Mouse (Mus musculus): ENCODE results near the gene Mrpl33. TPM values are rescaled to one million over a fixed set of nuclear protein-coding genes. Genes with fewer than 3 reads are reported as not detected.

Mrpl33 gene
- polyA plus RNA-seq, 1 experiment from 2014 or later, result 326 TPM

DNA sequence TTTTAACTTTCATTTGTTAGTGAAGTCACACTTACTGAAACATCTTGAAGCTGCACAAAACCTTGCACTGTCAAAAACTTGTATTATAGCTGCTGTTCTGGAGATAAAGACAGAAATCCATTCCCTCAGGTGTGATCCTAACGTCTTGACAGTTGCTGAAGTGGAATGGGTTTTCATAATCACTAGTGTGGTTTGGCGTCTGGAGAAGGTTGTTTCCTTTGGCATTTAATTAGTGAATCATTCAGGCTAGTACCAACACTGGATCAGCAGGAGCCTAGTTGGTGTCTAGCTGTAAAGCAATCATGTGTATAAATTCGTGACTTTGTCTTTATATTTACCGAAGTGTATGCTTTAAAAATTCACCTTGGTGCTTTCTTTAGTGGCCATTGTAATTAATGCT, 102.2 kb downstream of the Mrpl33 start:
- H3K9ac ChIP-seq (replicated peaks; ENCODE audit: low read depth, low read length), result no peak overlapping the region
- H3K36me3 ChIP-seq (ENCODE audit: control insufficient read depth, insufficient read depth, low read length), result peaks cover 6% of the 10 kb centered on the region; the same call in 1 of the 2 replicates
- no peak for ATAC-seq (ENCODE audit: insufficient number of reproducible peaks, insufficient read depth, low FRiP score, low read depth)
- no peaks in the 10 kb centered on the region for H3K27me3 ChIP-seq (ENCODE audit: control insufficient read depth, insufficient read depth, low read length)
- H3K4me1 ChIP-seq (ENCODE audit: control insufficient read depth, insufficient read depth, low read length), result 0 out of 2 replicates have a peak, but pooled peaks cover 8% of the 10 kb centered on the region
- peak overlapping the region; percentile 67 for H3K4me2 ChIP-seq (replicated peaks; ENCODE audit: low read depth, low read length)
- H3K9me3 ChIP-seq (ENCODE audit: control insufficient read depth, low read depth, low read length), result no peaks in the 10 kb centered on the region
- peak overlapping the region; percentile 59; the same call in 1 of the 2 replicates for H3K27ac ChIP-seq (ENCODE audit: low read length)
- H3K4me3 ChIP-seq (ENCODE audit: low read depth, low read length), result peak overlapping the region; percentile 68; the same call in 1 of the 2 replicates
- 53% methylated on average over 4 of the region's 4 CpGs for WGBS

- Histone ChIP-seq H3K27me3 (ENCODE audit: control insufficient read depth, insufficient read depth, low read length) (no peaks in the 10 kb centered on the region), H3K4me1 (ENCODE audit: control insufficient read depth, insufficient read depth, low read length) (0 out of 2 replicates have a peak, but pooled peaks cover 8% of the 10 kb centered on the region), H3K9ac (replicated peaks; ENCODE audit: low read depth, low read length) (no peak overlapping the region), H3K27ac (ENCODE audit: low read length) (peak overlapping the region; percentile 59; the same call in 1 of the 2 replicates), H3K36me3 (ENCODE audit: control insufficient read depth, insufficient read depth, low read length) (peaks cover 8% of the 10 kb centered on the region; the same call in 1 of the 2 replicates), H3K4me3 (ENCODE audit: low read depth, low read length) (no peak overlapping the region), H3K4me2 (replicated peaks; ENCODE audit: low read depth, low read length) (peak overlapping the region; percentile 67; the same call in 1 of the 2 replicates), H3K9me3 (ENCODE audit: control insufficient read depth, low read depth, low read length) (no peaks in the 10 kb centered on the region)
- ATAC-seq (ENCODE audit: insufficient number of reproducible peaks, insufficient read depth, low FRiP score, low read depth), result no peak
These were observed 102.7 kb downstream of the Mrpl33 start for GRCm38 (mm10) chr5:31699397-31699796.

GRCm38 (mm10) chr5:31704971-31705370, 108.2 kb downstream of the Mrpl33 start:
- Histone ChIP-seq H3K27me3 (ENCODE audit: control insufficient read depth, insufficient read depth, low read length) (no peaks in the 10 kb centered on the region), H3K9me3 (ENCODE audit: control insufficient read depth, low read depth, low read length) (no peaks in the 10 kb centered on the region), H3K36me3 (ENCODE audit: control insufficient read depth, insufficient read depth, low read length) (peaks cover 8% of the 10 kb centered on the region; the same call in 1 of the 2 replicates), H3K4me3 (ENCODE audit: low read depth, low read length) (no peak overlapping the region), H3K27ac (ENCODE audit: low read length) (no peak overlapping the region), H3K9ac (replicated peaks; ENCODE audit: low read depth, low read length) (no peak overlapping the region), H3K4me2 (replicated peaks; ENCODE audit: low read depth, low read length) (no peak overlapping the region), H3K4me1 (ENCODE audit: control insufficient read depth, insufficient read depth, low read length) (no peaks in the 10 kb centered on the region)
- WGBS, result 82% methylated on average over 5 of the region's 5 CpGs
- no peak for ATAC-seq (ENCODE audit: insufficient number of reproducible peaks, insufficient read depth, low FRiP score, low read depth)

GRCm38 (mm10) chr5:31706826-31707225, 110.1 kb downstream of the Mrpl33 start:
- WGBS, result 80% methylated on average over 4 of the region's 4 CpGs
- ATAC-seq (ENCODE audit: insufficient number of reproducible peaks, insufficient read depth, low FRiP score, low read depth), result no peak
- peaks cover 8% of the 10 kb centered on the region; the same call in 1 of the 2 replicates for H3K36me3 ChIP-seq (ENCODE audit: control insufficient read depth, insufficient read depth, low read length)
- no peak overlapping the region for H3K4me2 ChIP-seq (replicated peaks; ENCODE audit: low read depth, low read length)
- H3K9me3 ChIP-seq (ENCODE audit: control insufficient read depth, low read depth, low read length), result no peaks in the 10 kb centered on the region
- no peak overlapping the region for H3K4me3 ChIP-seq (ENCODE audit: low read depth, low read length)
- H3K9ac ChIP-seq (replicated peaks; ENCODE audit: low read depth, low read length), result no peak overlapping the region
- H3K27ac ChIP-seq (ENCODE audit: low read length), result no peak overlapping the region
- H3K27me3 ChIP-seq (ENCODE audit: control insufficient read depth, insufficient read depth, low read length), result no peaks in the 10 kb centered on the region
- no peaks in the 10 kb centered on the region for H3K4me1 ChIP-seq (ENCODE audit: control insufficient read depth, insufficient read depth, low read length)

GRCm38 (mm10) chr5:31709389-31709788, 112.7 kb downstream of the Mrpl33 start:
- Histone ChIP-seq H3K4me1 (ENCODE audit: control insufficient read depth, insufficient read depth, low read length) (no peaks in the 10 kb centered on the region), H3K9me3 (ENCODE audit: control insufficient read depth, low read depth, low read length) (no peaks in the 10 kb centered on the region), H3K27ac (ENCODE audit: low read length) (no peak overlapping the region), H3K9ac (replicated peaks; ENCODE audit: low read depth, low read length) (no peak overlapping the region), H3K4me3 (ENCODE audit: low read depth, low read length) (no peak overlapping the region), H3K4me2 (replicated peaks; ENCODE audit: low read depth, low read length) (no peak overlapping the region), H3K27me3 (ENCODE audit: control insufficient read depth, insufficient read depth, low read length) (no peaks in the 10 kb centered on the region), H3K36me3 (ENCODE audit: control insufficient read depth, insufficient read depth, low read length) (no peaks in the 10 kb centered on the region; the same call in 1 of the 2 replicates)
- no peak for ATAC-seq (ENCODE audit: insufficient number of reproducible peaks, insufficient read depth, low FRiP score, low read depth)
- WGBS, result 86% methylated on average over 1 of the region's 1 CpGs

GRCm38 (mm10) chr5:31713280-31713711, 116.6 kb downstream of the Mrpl33 start:
- peak; percentile 92 for ATAC-seq (ENCODE audit: insufficient number of reproducible peaks, insufficient read depth, low FRiP score, low read depth)
- H3K36me3 ChIP-seq (ENCODE audit: control insufficient read depth, insufficient read depth, low read length), result no peaks in the 10 kb centered on the region
- no peak overlapping the region for H3K4me2 ChIP-seq (replicated peaks; ENCODE audit: low read depth, low read length)
- peak overlapping the region; percentile 96 for H3K27ac ChIP-seq (ENCODE audit: low read length)
- 64% methylated on average over 2 of the region's 2 CpGs for WGBS
- H3K27me3 ChIP-seq (ENCODE audit: control insufficient read depth, insufficient read depth, low read length), result no peaks in the 10 kb centered on the region
- 0 out of 2 replicates have a peak, but pooled peaks cover 6% of the 10 kb centered on the region for H3K4me1 ChIP-seq (ENCODE audit: control insufficient read depth, insufficient read depth, low read length)
- H3K9me3 ChIP-seq (ENCODE audit: control insufficient read depth, low read depth, low read length), result no peaks in the 10 kb centered on the region
- H3K9ac ChIP-seq (replicated peaks; ENCODE audit: low read depth, low read length), result no peak overlapping the region
- no peak overlapping the region for H3K4me3 ChIP-seq (ENCODE audit: low read depth, low read length)

DNA sequence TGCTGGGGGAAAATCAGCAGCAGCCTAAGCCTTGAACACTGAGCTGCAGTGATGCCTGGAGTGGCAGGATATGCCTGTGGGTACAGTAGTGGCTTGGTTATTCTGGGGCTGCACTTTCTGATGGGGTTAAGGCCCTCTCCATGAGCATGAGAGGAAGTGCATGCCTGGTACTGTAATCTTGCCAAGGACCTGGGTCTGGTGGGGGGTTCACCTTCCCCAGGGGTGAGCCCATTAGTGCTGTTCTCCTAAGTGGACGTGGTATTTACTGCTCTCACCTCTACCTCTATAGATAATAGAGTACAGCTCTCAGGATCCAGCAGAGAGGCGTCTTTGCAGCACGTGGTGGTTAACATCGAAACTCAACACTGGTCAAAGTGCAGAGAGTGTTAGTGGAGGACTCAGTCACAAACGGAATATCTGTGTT, 117.1 kb downstream of the Mrpl33 start:
- Histone ChIP-seq H3K4me3 (ENCODE audit: low read depth, low read length) (no peak overlapping the region), H3K27me3 (ENCODE audit: control insufficient read depth, insufficient read depth, low read length) (no peaks in the 10 kb centered on the region), H3K27ac (ENCODE audit: low read length) (peak overlapping the region; percentile 96), H3K9me3 (ENCODE audit: control insufficient read depth, low read depth, low read length) (no peaks in the 10 kb centered on the region), H3K4me1 (ENCODE audit: control insufficient read depth, insufficient read depth, low read length) (0 out of 2 replicates have a peak, but pooled peaks cover 6% of the 10 kb centered on the region), H3K36me3 (ENCODE audit: control insufficient read depth, insufficient read depth, low read length) (no peaks in the 10 kb centered on the region), H3K9ac (replicated peaks; ENCODE audit: low read depth, low read length) (no peak overlapping the region), H3K4me2 (replicated peaks; ENCODE audit: low read depth, low read length) (no peak overlapping the region)
- WGBS, result 55% methylated on average over 5 of the region's 5 CpGs
- peak; percentile 51; the same call in 1 of the 2 replicates for ATAC-seq (ENCODE audit: insufficient number of reproducible peaks, insufficient read depth, low FRiP score, low read depth)
